10 mouse cellular contexts compared by ENCODE assay signal in the genomic region with DNA sequence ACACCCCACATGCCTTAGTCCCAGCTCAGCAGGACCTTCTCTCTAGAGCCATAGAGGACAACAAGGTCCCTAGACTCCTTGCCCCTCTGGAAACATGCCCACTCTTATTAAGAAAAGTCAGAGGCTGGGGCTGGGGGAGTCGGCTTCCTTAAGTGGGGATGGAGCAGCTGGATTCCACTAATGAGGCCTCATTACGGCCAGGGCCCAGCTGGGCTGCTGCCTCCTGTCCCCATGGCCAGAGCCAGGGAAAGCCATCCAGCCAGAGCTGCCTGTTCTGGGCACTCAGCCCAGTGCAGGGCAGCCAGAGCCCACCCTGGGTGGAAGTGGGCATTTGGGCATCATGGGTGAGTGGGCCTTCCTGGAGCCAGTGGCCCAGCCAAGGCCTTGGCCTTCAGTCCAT. TPM values are rescaled to one million over a fixed set of nuclear protein-coding genes. Genes with fewer than 3 reads are reported as not detected.
A peak's percentile ranks its signal among the peaks of the same experiment; 100 is the strongest.
DNase-seq lines count a peak whose midpoint lies in the region; ATAC-seq and TF ChIP-seq lines count a peak whose summit lies in the region.
"Had no signal": no experiment of that assay in that cellular context is flagged by ENCODE, and none has a peak within 500 bp of the region (broad histone marks: within the 10 kb centered on the region; RNA-seq: fewer than 3 reads in every experiment).

No protein-coding gene starts in this region.

- peak; percentile 59 to 62 for DNase-seq in layer of hippocampus, adult 2 months (ENCODE audit: low spot score in 2 of 2)
- DNase-seq in layer of hippocampus, adult 9-10 months (ENCODE audit: low spot score) = no peak
- DNase-seq in neural tube, embryonic 10.5 days (ENCODE audit: extremely low spot score, low spot score) = no peak
- peak; percentile 81 for DNase-seq in hindbrain, postnatal 0 days (ENCODE audit: low spot score)
- peak; percentile 79 for DNase-seq in retina, embryonic 14.5 days (ENCODE audit: low spot score)
- no peak for DNase-seq in urinary bladder, postnatal 36 days (ENCODE audit: low spot score in 2 of 2)
- DNase-seq: adrenal gland, adult 2 months; cerebellum, postnatal 25 days; thymus, postnatal 36 days had no signal

- H3K9me3 ChIP-seq in neural tube, embryonic 13.5 days = no peaks in the 10 kb centered on the region
- no peaks in the 10 kb centered on the region for H3K9me3 ChIP-seq in hindbrain, postnatal 0 days (ENCODE audit: low read length)

- no peaks in the 10 kb centered on the region for H3K27me3 ChIP-seq in neural tube, embryonic 13.5 days
- no peaks in the 10 kb centered on the region for H3K27me3 ChIP-seq in hindbrain, postnatal 0 days (ENCODE audit: insufficient read depth, low read length)

- no peak overlapping the region for H3K4me3 ChIP-seq in layer of hippocampus, adult 2 months
- H3K4me3 ChIP-seq in neural tube, embryonic 13.5 days = no peak overlapping the region
- no peak overlapping the region for H3K4me3 ChIP-seq in hindbrain, postnatal 0 days (ENCODE audit: low read length)

- no peak for TF ChIP-seq CTCF in layer of hippocampus, adult 2 months (conservative IDR thresholded peaks at IDR 0.05)
- TF ChIP-seq CTCF in hindbrain, postnatal 0 days (IDR thresholded peaks at IDR 0.05; ENCODE audit: low read depth) = no peak

- H3K36me3 ChIP-seq in neural tube, embryonic 13.5 days = no peaks in the 10 kb centered on the region
- H3K36me3 ChIP-seq in hindbrain, postnatal 0 days (ENCODE audit: insufficient read depth, low read length) = no peaks in the 10 kb centered on the region; the same call in 1 of the 2 replicates

- H3K27ac ChIP-seq in layer of hippocampus, adult 2 months = 0 out of 2 replicates have a peak overlapping the region, but pooled peaks have one; percentile 39
- 0 out of 2 replicates have a peak overlapping the region, but pooled peaks have one; percentile 25 for H3K27ac ChIP-seq in neural tube, embryonic 13.5 days (replicated peaks)
- peak overlapping the region; percentile 61 for H3K27ac ChIP-seq in hindbrain, postnatal 0 days

- peaks cover 33% of the 10 kb centered on the region for H3K4me1 ChIP-seq in neural tube, embryonic 13.5 days (replicated peaks)
- H3K4me1 ChIP-seq in hindbrain, postnatal 0 days (ENCODE audit: insufficient read depth, low read length) = peaks cover 21% of the 10 kb centered on the region; the same call in 1 of the 2 replicates

- no peak overlapping the region for H3K9ac ChIP-seq in neural tube, embryonic 13.5 days
- no peak overlapping the region for H3K9ac ChIP-seq in hindbrain, postnatal 0 days (replicated peaks; ENCODE audit: low read length)

- 8% methylated on average over 2 of the region's 2 CpGs for WGBS in neural tube, embryonic 13.5 days
- WGBS in hindbrain, postnatal 0 days = 17% methylated on average over 2 of the region's 2 CpGs

- H3K4me2 ChIP-seq in neural tube, embryonic 13.5 days = no peak overlapping the region
- no peak overlapping the region for H3K4me2 ChIP-seq in hindbrain, postnatal 0 days (ENCODE audit: low read depth, low read length)

- no peak for ATAC-seq in neural tube, embryonic 13.5 days (ENCODE audit: low read depth)
- ATAC-seq in hindbrain, postnatal 0 days = peak; percentile 68

RNA-seq across cellular contexts. Expression of a gene that starts 12.7 kb away (rescaled TPM):
- 10 to 100 TPM; 32.2 to 33.2 TPM for total RNA-seq in layer of hippocampus, adult 2 months (2021)
- 29.1 and 31.1 TPM in 2 replicates for polyA plus RNA-seq in neural tube, embryonic 13.5 days (2015; fragmentation: Nextera tagmentation; extraction: Ambion mirVana)
- 107 and 132 TPM in 2 replicates for total RNA-seq in hindbrain, postnatal 0 days (2014; rRNA removed)
- 79.7 and 82.9 TPM in 2 replicates for polyA plus RNA-seq in hindbrain, postnatal 0 days (2015; fragmentation: Nextera tagmentation; extraction: Ambion mirVana)

RNA-seq across cellular contexts. Expression of a gene that starts 25.3 kb away (rescaled TPM):
- total RNA-seq in layer of hippocampus, adult 2 months (2021) = 1 to 10 TPM in 1 of 2 experiments, under 1 TPM in 1; 0.79 to 2.0 TPM
- polyA plus RNA-seq in neural tube, embryonic 13.5 days (2015; fragmentation: Nextera tagmentation; extraction: Ambion mirVana) = 1.7 and 2.5 TPM in 2 replicates
- total RNA-seq in hindbrain, postnatal 0 days (2014; rRNA removed) = 2.0 and 3.4 TPM in 2 replicates
- 1.7 and 2.2 TPM in 2 replicates for polyA plus RNA-seq in hindbrain, postnatal 0 days (2015; fragmentation: Nextera tagmentation; extraction: Ambion mirVana)

RNA-seq across cellular contexts. Expression of a gene that starts 36.3 kb away (rescaled TPM):
- 10 to 100 TPM; 58.6 to 61.3 TPM for total RNA-seq in layer of hippocampus, adult 2 months (2021)
- polyA plus RNA-seq in neural tube, embryonic 13.5 days (2015; fragmentation: Nextera tagmentation; extraction: Ambion mirVana) = 43.7 and 45.5 TPM in 2 replicates
- total RNA-seq in hindbrain, postnatal 0 days (2014; rRNA removed) = 286 and 304 TPM in 2 replicates
- 71.5 and 77.0 TPM in 2 replicates for polyA plus RNA-seq in hindbrain, postnatal 0 days (2015; fragmentation: Nextera tagmentation; extraction: Ambion mirVana)

RNA-seq across cellular contexts. Expression of a gene that starts 40.1 kb away (rescaled TPM):
- 100 to 1,000 TPM; 411 to 424 TPM for total RNA-seq in layer of hippocampus, adult 2 months (2021)
- 442 and 475 TPM in 2 replicates for polyA plus RNA-seq in neural tube, embryonic 13.5 days (2015; fragmentation: Nextera tagmentation; extraction: Ambion mirVana)
- 579 and 615 TPM in 2 replicates for total RNA-seq in hindbrain, postnatal 0 days (2014; rRNA removed)
- 637 and 643 TPM in 2 replicates for polyA plus RNA-seq in hindbrain, postnatal 0 days (2015; fragmentation: Nextera tagmentation; extraction: Ambion mirVana)

RNA-seq across cellular contexts. Expression of a gene that starts 44.8 kb away (rescaled TPM):
- 10 to 100 TPM; 10.1 to 12.1 TPM for total RNA-seq in layer of hippocampus, adult 2 months (2021)
- 21.3 and 22.0 TPM in 2 replicates for polyA plus RNA-seq in neural tube, embryonic 13.5 days (2015; fragmentation: Nextera tagmentation; extraction: Ambion mirVana)
- 21.2 and 24.8 TPM in 2 replicates for total RNA-seq in hindbrain, postnatal 0 days (2014; rRNA removed)
- 13.5 and 14.1 TPM in 2 replicates for polyA plus RNA-seq in hindbrain, postnatal 0 days (2015; fragmentation: Nextera tagmentation; extraction: Ambion mirVana)

Comparison
In these comparisons a context has a peak if more than half of its experiments do, and no peak if none do; other contexts are left out.
1. DNase-seq: peak in layer of hippocampus, adult 2 months (2 of 2), hindbrain, postnatal 0 days (single experiment) and retina, embryonic 14.5 days (single experiment); none in layer of hippocampus, adult 9-10 months (single experiment), neural tube, embryonic 10.5 days (single experiment) and urinary bladder, postnatal 36 days (0 of 2).
2. Peak in every context shown above with its lines, with median percentiles within 50 percentile points of each other: H3K27ac ChIP-seq.